Mouse (Mus musculus): Measurements from ENCODE around the gene Fli1.

DNA sequence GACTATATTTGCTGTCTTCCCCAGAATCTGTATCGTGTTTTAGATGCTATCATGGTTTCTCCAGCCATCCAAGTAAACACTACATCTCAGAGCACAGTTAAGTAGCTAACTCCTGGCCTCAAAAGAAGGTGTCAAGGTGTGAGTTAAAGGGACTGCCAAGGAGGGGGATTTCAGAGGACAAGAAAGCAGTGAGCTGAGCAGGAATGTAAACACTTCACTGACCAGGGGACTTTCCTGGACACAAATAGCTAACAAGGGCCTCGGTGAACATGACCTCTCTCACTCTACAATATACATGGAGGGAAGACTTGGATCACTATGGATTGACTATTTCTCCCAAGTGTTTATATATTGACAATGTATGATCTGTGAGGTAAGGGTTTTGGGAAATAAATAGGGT is 49.9 kb downstream of the Fli1 start:
- TF ChIP-seq CTCF (IDR thresholded peaks at IDR 0.05; ENCODE audit: low read depth, low read length) (no peak), POLR2A (IDR thresholded peaks at IDR 0.05; ENCODE audit: borderline replicate concordance, low read depth, low read length) (no peak)
